Mouse (Mus musculus): ENCODE measurements at regions not wholly inside any gene's neighbourhood (a gene's known extent, or its start where the extent isn't known, plus 50 kb on each side); places are given as distances from the start of the nearest gene placed in this dataset.

DNA sequence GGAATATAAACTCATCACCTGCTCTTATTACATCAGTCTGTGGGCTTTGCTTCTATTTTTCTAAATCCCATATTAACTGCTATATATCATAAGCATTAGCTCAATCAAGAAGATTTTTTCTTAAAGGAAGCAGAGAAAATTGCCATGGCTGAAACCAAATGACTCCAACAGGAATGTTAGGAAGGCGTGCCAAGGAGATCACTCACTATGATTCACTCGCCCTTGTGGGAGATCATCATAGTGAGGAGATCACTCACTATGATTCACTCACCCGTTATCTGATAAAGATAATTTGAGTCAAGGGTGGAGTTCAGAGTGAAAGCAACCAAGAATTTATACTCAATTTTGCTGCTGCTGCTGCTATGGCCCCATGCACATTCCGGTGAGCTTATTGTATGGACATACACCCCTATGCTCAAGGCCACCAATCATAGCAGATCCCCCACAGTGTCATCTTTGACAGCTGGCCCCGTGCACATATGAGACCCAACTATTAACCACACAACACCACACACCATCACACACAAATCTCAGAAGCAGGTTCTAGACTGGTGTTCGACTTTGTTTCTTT lies 63.8 kb upstream of the Fer start:
- no peak for DNase-seq (ENCODE audit: low read depth, low spot score)

- no peak for DNase-seq (ENCODE audit: low read depth, low spot score)
These were observed 61.5 kb upstream of the Fer start for GRCm38 (mm10) chr17:63801411-63801810.

- DNase-seq (ENCODE audit: low read depth, low spot score): no peak
These were observed 60.0 kb upstream of the Fer start for GRCm38 (mm10) chr17:63802846-63803245.

GRCm38 (mm10) chr17:63803599-63803998 lies 59.3 kb upstream of the Fer start:
- peak; percentile 50 for DNase-seq (ENCODE audit: low read depth, low spot score)

DNA sequence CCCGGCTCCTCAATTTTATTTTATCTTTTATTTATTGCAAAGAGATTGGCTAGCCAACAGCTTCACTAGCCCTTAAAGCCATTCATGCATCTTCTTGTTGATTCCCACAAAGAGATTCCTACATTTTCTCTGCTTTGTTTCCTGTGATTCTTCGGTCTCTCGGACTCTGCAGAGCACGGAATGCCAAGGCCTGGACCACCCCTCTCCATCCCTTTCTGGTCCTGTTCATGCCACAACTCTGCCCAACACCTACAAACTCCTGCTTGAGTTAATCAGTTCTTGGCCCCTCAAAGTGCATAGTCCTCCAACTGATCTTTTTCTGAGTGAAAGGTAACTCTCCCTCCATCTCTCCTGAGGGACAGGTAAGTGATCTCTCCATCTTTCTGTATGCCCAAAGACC lies 58.4 kb upstream of the Fer start:
- no peak for DNase-seq (ENCODE audit: low read depth, low spot score)

DNA sequence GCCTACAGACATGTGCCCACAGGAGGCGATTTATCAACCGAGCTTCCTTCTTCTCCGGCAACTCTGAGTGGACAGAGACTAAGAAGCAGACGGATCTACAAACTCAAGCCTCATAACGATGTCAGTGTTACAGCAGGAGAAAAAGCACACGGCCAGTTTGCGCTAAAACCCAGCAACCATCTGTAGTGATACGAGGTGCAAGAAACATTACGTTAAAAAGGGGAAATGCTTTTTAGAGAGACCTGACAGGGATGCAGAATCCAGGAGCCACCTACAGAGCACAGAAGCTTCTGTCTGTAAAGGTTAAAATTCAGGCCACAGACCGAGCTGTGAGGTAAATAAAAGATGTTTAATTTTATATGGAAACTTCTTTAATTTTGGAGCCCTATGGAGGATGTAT lies 56.5 kb upstream of the Fer start:
- no peak for DNase-seq (ENCODE audit: low read depth, low spot score)

- no peak for DNase-seq (ENCODE audit: low read depth, low spot score)
These were observed 55.2 kb upstream of the Fer start for GRCm38 (mm10) chr17:63807590-63808228.

- DNase-seq (ENCODE audit: low read depth, low spot score): no peak
These were observed 54.1 kb upstream of the Fer start for GRCm38 (mm10) chr17:63808756-63809155.

DNA sequence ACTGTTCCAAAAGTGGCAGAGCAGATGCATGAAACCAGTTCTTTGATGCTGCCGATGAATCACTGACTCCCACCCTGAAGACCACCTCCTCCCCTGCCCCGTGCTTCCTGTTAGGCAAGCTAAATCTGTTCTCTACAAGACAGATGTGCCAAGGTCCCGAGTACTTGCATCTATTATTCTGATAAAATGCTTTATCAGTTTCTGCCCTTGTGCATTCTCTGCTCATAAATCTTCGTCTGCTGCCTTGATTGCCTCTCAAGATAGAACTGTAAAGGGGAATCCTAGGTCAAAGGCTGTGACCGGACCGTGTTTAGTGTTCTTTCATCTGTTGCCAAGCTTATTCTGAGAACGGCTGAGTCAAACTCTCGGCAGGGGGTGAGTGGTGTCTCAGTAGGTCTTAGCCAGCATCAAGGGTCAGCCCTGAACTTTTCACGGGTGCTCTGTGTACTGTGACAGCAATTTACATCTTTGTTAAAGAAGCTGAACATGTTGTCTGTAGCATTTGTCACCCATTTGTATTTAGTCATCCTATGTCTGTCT lies 51.5 kb upstream of the Fer start:
- no peak for DNase-seq (ENCODE audit: low read depth, low spot score)

- DNase-seq (ENCODE audit: low read depth, low spot score): no peak
These were observed 50.3 kb upstream of the Fer start for GRCm38 (mm10) chr17:63812586-63812985.

Measured in retina, adult 2 months (tissue).